Mouse (Mus musculus): ENCODE data around the gene Gm21680.
A peak's percentile ranks its signal among the peaks of the same experiment; 100 is the strongest.
"Not testable (repeated sequence)": the region's sequence is repeated elsewhere in the genome, so short reads cannot be mapped to it uniquely, and the experiment has no call there.

Gm21680 gene

GRCm38 (mm10) chr5:25972563-25972962, at the start of gene Gm21680:
TSS of gene Gm21680 (minus strand) at chr5:25972663.
- DNase-seq (ENCODE audit: low read depth, low spot score): not testable (repeated sequence)

DNA sequence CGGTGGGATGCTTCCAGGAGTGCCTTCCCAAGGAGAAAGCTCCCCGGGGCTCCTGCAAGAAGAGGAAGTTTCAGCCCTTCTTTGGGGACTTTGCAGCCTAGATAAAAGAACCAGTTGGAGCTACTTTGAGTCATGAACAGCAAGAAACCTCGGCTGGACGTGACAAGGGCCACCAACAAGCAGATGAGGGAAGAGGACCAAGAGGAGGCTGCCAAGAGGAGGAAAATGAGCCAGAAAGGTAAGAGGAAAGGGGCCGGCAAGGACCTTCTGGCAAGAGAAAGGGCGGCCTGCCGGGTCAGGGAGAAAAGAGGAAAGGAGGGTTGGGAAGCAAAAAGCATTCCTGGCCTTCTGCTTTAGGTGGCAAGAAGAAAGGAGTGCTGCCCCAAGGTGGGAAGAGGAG, 35.2 kb upstream of the Gm21680 start:
- not testable (repeated sequence) for DNase-seq (ENCODE audit: low read depth, low spot score)

DNA sequence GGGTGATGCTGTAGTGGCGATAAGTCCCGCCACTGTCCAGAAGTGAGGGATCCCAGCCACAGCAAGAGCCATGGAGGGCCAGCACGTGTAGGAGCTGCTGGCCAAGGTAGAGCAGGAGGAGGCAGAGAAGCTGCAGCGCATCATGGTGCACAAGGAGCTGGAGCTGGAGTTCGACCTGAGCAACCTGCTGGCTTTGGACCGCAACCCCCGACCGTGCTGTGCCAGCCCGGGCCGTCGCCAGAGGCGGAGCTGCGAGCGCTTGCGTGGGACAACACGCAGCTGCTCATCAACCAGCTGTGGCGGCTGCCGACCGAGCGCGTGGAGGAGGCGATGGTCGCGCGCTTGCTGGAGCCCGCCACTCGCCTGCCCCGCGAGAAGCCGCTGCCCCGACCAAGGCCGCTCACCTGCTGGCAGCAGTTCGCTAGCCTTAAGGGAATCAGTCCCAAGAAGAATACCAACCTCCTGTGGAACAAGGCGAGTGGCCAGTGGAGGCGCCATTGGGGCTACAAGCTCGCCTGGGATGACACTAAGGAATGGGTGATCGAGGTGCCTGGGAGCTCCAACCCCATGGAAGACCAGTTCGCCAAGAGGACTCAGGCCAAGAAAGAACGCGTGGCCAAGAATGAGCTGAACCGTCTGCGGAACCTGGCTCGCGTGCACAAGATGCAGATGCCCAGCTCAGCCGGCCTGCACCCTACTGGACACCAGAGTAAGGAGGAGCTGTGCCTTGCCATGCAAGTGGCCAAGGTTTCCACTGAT, 34.7 kb upstream of the Gm21680 start:
- DNase-seq (ENCODE audit: low read depth, low spot score): peak; percentile 31

GRCm38 (mm10) chr5:26004698-26005097, 32.2 kb upstream of the Gm21680 start, which contains the start of gene Gm1979:
TSS of gene Gm1979 (minus strand) at chr5:26004798.
- DNase-seq (ENCODE audit: low read depth, low spot score): not testable (repeated sequence)

DNA sequence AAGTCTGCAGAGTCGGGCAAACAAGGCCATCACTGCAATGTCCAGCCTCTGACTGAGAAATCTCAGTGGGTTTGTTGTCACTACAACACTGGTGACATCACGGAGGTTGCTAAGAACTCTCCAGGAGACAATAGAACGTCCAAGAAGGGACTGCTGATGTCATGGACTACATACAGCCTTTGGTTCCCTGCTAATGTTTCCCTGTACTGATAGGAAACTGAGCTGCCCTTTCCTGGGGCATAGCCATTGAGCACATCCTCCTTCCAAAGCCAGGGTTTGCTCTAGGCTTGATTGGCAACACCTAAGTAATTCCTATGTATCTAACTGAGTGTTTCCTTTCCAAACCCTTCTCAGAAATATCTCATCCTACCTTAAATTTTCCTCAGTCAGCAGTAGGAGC, 16.1 kb upstream of the Gm21680 start, which contains the start of gene Gm21698:
Gm21698 (minus strand) TSS at position 101 of the 400 bp plus-strand sequence.
- DNase-seq (ENCODE audit: low read depth, low spot score): not testable (repeated sequence)

DNA sequence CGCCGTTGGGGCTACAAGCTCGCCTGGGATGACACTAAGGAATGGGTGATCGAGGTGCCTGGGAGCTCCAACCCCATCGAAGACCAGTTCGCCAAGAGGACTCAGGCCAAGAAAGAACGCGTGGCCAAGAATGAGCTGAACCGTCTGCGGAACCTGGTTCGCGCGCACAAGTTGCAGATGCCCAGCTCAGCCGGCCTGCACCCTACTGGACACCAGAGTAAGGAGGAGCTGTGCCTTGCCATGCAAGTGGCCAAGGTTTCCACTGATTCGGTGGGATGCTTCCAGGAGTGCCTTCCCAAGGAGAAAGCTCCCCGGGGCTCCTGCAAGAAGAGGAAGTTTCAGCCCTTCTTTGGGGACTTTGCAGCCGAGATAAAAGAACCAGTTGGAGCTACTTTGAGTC, 15.4 kb downstream of the Gm21680 start:
- not testable (repeated sequence) for DNase-seq (ENCODE audit: low read depth, low spot score)

GRCm38 (mm10) chr5:25956611-25957010, 15.9 kb downstream of the Gm21680 start:
- not testable (repeated sequence) for DNase-seq (ENCODE audit: low read depth, low spot score)

DNA sequence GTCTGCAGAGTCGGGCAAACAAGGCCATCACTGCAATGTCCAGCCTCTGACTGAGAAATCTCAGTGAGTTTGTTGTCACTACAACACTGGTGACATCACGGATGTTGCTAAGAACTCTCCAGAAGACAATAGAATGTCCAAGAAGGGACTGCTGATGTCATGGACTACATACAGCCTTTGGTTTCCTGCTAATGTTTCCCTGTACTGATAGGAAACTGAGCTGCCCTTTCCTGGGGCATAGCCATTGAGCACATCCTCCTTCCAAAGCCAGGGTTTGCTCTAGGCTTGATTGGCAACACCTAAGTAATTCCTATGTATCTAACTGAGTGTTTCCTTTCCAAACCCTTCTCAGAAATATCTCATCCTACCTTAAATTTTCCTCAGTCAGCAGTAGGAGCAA, 18.1 kb downstream of the Gm21680 start, which contains the start of gene Gm21671:
Gm21671 (minus strand) TSS at position 101 of the 400 bp plus-strand sequence.
- DNase-seq (ENCODE audit: low read depth, low spot score): not testable (repeated sequence)

GRCm38 (mm10) chr5:25945391-25945790, 27.1 kb downstream of the Gm21680 start:
- not testable (repeated sequence) for DNase-seq (ENCODE audit: low read depth, low spot score)

DNA sequence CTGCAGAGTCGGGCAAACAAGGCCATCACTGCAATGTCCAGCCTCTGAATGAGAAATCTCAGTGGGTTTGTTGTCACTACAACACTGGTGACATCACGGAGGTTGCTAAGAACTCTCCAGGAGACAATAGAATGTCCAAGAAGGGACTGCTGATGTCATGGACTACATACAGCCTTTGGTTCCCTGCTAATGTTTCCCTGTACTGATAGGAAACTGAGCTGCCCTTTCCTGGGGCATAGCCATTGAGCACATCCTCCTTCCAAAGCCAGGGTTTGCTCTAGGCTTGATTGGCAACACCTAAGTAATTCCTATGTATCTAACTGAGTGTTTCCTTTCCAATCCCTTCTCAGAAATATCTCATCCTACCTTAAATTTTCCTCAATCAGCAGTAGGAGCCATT, 30.2 kb downstream of the Gm21680 start, which contains the start of gene Gm21663:
Gm21663 (minus strand) TSS at position 101 of the 400 bp plus-strand sequence.
- not testable (repeated sequence) for DNase-seq (ENCODE audit: low read depth, low spot score)
